Mouse (Mus musculus) limb, embryonic 10.5 days (tissue): ENCODE measurements around the gene Wdr1. TPM values are rescaled to one million over a fixed set of nuclear protein-coding genes. Genes with fewer than 3 reads are reported as not detected.

Source experiments
- DNase-seq: peaks from one replicate; pipeline ENCODE4 v3.0.0-alpha.2; 2017; ENCODE audit warnings: low spot score
- H3K27ac ChIP-seq: fragments of 300-500 bp; sonication (generic); 2 replicates; pipeline ENCODE4 v1.5.1; 2016; ENCODE audit warnings: mild to moderate bottlenecking
- H3K27me3 ChIP-seq: fragments of 300-500 bp; sonication (generic); 2 replicates; pipeline ENCODE4 v1.6.1; 2016; ENCODE audit warnings: low read depth, mild to moderate bottlenecking; ENCODE audit not compliant: poor library complexity, severe bottlenecking
- H3K36me3 ChIP-seq: fragments of 300-500 bp; sonication (generic); 2 replicates; pipeline ENCODE4 v1.6.1; 2016; ENCODE audit warnings: mild to moderate bottlenecking, moderate library complexity
- H3K4me1 ChIP-seq: fragments of 300-500 bp; sonication (generic); 2 replicates; pipeline ENCODE4 v1.6.1; 2016
- H3K4me3 ChIP-seq: fragments of 300-500 bp; sonication (generic); 2 replicates; pipeline ENCODE4 v1.5.1; 2016; ENCODE audit warnings: mild to moderate bottlenecking, moderate library complexity
- H3K9me3 ChIP-seq: fragments of 300-500 bp; sonication (generic); replicated peaks from 2 replicates; pipeline ENCODE4 v1.6.1; 2016; ENCODE audit warnings: mild to moderate bottlenecking
- WGBS: fragments of 180-500 bp; shearing (Covaris S2); methylation state at CpG from one replicate; pipeline ENCODE4 v1.1.7; 2016; 5-methylcytosine and 5-hydroxymethylcytosine counted together
- polyA plus RNA-seq: library from polyadenylated mRNA; unstranded; fragments of >200 nt; fragmentation: Nextera tagmentation; extraction: Ambion mirVana; gene quantifications from 2 replicates; pipeline ENCODE4 v1.2.1, GENCODE M21; 2016

Wdr1 gene
- polyA plus RNA-seq, 1 experiment from 2014 or later = 214 TPM

- Histone ChIP-seq H3K27me3 (no peaks in the 10 kb centered on the region), H3K4me1 (peaks cover 6% of the 10 kb centered on the region), H3K4me3 (no peak within 1 kb of the TSS), H3K36me3 (no peaks in the 10 kb centered on the region), H3K9me3 (no peaks in the 10 kb centered on the region), H3K27ac (no peak within 1 kb of the TSS)
- no peak for DNase-seq
- 93% methylated on average over 4 of the region's 4 CpGs for WGBS
These were observed 60.0 kb downstream of the Wdr1 start, which contains the start of gene Slc2a9 for GRCm38 (mm10) chr5:38502992-38503391. Gene Slc2a9, minus strand, starts transcription at chr5:38503143.

GRCm38 (mm10) chr5:38500043-38500442 lies 63.0 kb downstream of the Wdr1 start:
- DNase-seq = no peak
- Histone ChIP-seq H3K36me3 (no peaks in the 10 kb centered on the region), H3K27me3 (no peaks in the 10 kb centered on the region), H3K9me3 (no peaks in the 10 kb centered on the region), H3K4me3 (no peak overlapping the region), H3K27ac (no peak overlapping the region), H3K4me1 (peaks cover 2% of the 10 kb centered on the region)
- 91% methylated on average over 8 of the region's 8 CpGs for WGBS

GRCm38 (mm10) chr5:38499316-38499811 lies 63.7 kb downstream of the Wdr1 start:
- H3K9me3 ChIP-seq = no peaks in the 10 kb centered on the region
- no peak overlapping the region for H3K27ac ChIP-seq
- H3K4me1 ChIP-seq = no peaks in the 10 kb centered on the region; the same call in 1 of the 2 replicates
- H3K4me3 ChIP-seq = no peak overlapping the region
- H3K27me3 ChIP-seq = no peaks in the 10 kb centered on the region
- WGBS = 86% methylated on average over 7 of the region's 7 CpGs
- no peaks in the 10 kb centered on the region for H3K36me3 ChIP-seq
- no peak for DNase-seq

GRCm38 (mm10) chr5:38498479-38498878 lies 64.5 kb downstream of the Wdr1 start:
- Histone ChIP-seq H3K9me3 (no peaks in the 10 kb centered on the region), H3K4me1 (no peaks in the 10 kb centered on the region), H3K36me3 (no peaks in the 10 kb centered on the region), H3K27ac (no peak overlapping the region), H3K27me3 (no peaks in the 10 kb centered on the region), H3K4me3 (no peak overlapping the region)
- DNase-seq = no peak
- WGBS = 81% methylated on average over 5 of the region's 5 CpGs

GRCm38 (mm10) chr5:38496491-38497057 lies 66.4 kb downstream of the Wdr1 start:
- Histone ChIP-seq H3K9me3 (no peaks in the 10 kb centered on the region), H3K4me1 (no peaks in the 10 kb centered on the region), H3K36me3 (no peaks in the 10 kb centered on the region), H3K4me3 (no peak overlapping the region), H3K27ac (no peak overlapping the region), H3K27me3 (no peaks in the 10 kb centered on the region)
- 88% methylated on average over 8 of the region's 8 CpGs for WGBS
- DNase-seq = no peak

GRCm38 (mm10) chr5:38493890-38494289 lies 69.1 kb downstream of the Wdr1 start:
- no peaks in the 10 kb centered on the region for H3K4me1 ChIP-seq
- no peaks in the 10 kb centered on the region for H3K36me3 ChIP-seq
- DNase-seq = no peak
- H3K27ac ChIP-seq = no peak overlapping the region
- no peak overlapping the region for H3K4me3 ChIP-seq
- no peaks in the 10 kb centered on the region for H3K9me3 ChIP-seq
- WGBS = 94% methylated on average over 6 of the region's 6 CpGs
- no peaks in the 10 kb centered on the region for H3K27me3 ChIP-seq

GRCm38 (mm10) chr5:38491763-38492162 lies 71.3 kb downstream of the Wdr1 start:
- Histone ChIP-seq H3K4me1 (no peaks in the 10 kb centered on the region), H3K27ac (no peak overlapping the region), H3K36me3 (no peaks in the 10 kb centered on the region), H3K9me3 (no peaks in the 10 kb centered on the region), H3K4me3 (no peak overlapping the region), H3K27me3 (no peaks in the 10 kb centered on the region)
- WGBS = 86% methylated on average over 8 of the region's 8 CpGs
- DNase-seq = no peak

- H3K4me1 ChIP-seq = 0 out of 2 replicates have a peak, but pooled peaks cover 1% of the 10 kb centered on the region
- no peaks in the 10 kb centered on the region for H3K36me3 ChIP-seq
- 94% methylated on average over 4 of the region's 4 CpGs for WGBS
- H3K27me3 ChIP-seq = no peaks in the 10 kb centered on the region
- H3K9me3 ChIP-seq = no peaks in the 10 kb centered on the region
- no peak overlapping the region for H3K4me3 ChIP-seq
- H3K27ac ChIP-seq = no peak overlapping the region
- no peak for DNase-seq
These were observed 73.3 kb downstream of the Wdr1 start for GRCm38 (mm10) chr5:38489739-38490138.

GRCm38 (mm10) chr5:38488673-38489615 lies 74.1 kb downstream of the Wdr1 start:
- WGBS = 87% methylated on average over 20 of the region's 20 CpGs
- Histone ChIP-seq H3K4me1 (peaks cover 7% of the 10 kb centered on the region; the same call in 1 of the 2 replicates), H3K27ac (no peak overlapping the region), H3K4me3 (no peak overlapping the region), H3K36me3 (no peaks in the 10 kb centered on the region), H3K9me3 (no peaks in the 10 kb centered on the region), H3K27me3 (no peaks in the 10 kb centered on the region)
- no peak for DNase-seq

- H3K9me3 ChIP-seq = no peaks in the 10 kb centered on the region
- no peaks in the 10 kb centered on the region for H3K36me3 ChIP-seq
- H3K4me3 ChIP-seq = no peak overlapping the region
- no peak overlapping the region for H3K27ac ChIP-seq
- no peaks in the 10 kb centered on the region for H3K27me3 ChIP-seq
- peaks cover 10% of the 10 kb centered on the region; the same call in 1 of the 2 replicates for H3K4me1 ChIP-seq
- DNase-seq = no peak
- 56% methylated on average over 6 of the region's 6 CpGs for WGBS
These were observed 75.0 kb downstream of the Wdr1 start for GRCm38 (mm10) chr5:38488026-38488425.

- Histone ChIP-seq H3K27ac (no peak overlapping the region), H3K4me1 (peaks cover 10% of the 10 kb centered on the region; the same call in 1 of the 2 replicates), H3K27me3 (no peaks in the 10 kb centered on the region), H3K36me3 (no peaks in the 10 kb centered on the region), H3K4me3 (no peak overlapping the region), H3K9me3 (no peaks in the 10 kb centered on the region)
- DNase-seq = no peak
- 86% methylated on average over 4 of the region's 4 CpGs for WGBS
These were observed 75.8 kb downstream of the Wdr1 start for GRCm38 (mm10) chr5:38487247-38487646.

- Histone ChIP-seq H3K4me1 (peaks cover 19% of the 10 kb centered on the region), H3K27ac (no peak overlapping the region), H3K4me3 (no peak overlapping the region), H3K27me3 (no peaks in the 10 kb centered on the region), H3K36me3 (no peaks in the 10 kb centered on the region), H3K9me3 (no peaks in the 10 kb centered on the region)
- DNase-seq = no peak
- WGBS = 71% methylated on average over 4 of the region's 4 CpGs
These were observed 77.1 kb downstream of the Wdr1 start for GRCm38 (mm10) chr5:38485946-38486345.

GRCm38 (mm10) chr5:38483518-38484110 lies 79.4 kb downstream of the Wdr1 start:
- H3K4me3 ChIP-seq = no peak overlapping the region
- 64% methylated on average over 7 of the region's 7 CpGs for WGBS
- no peaks in the 10 kb centered on the region for H3K27me3 ChIP-seq
- H3K4me1 ChIP-seq = peaks cover 39% of the 10 kb centered on the region
- H3K9me3 ChIP-seq = no peaks in the 10 kb centered on the region
- no peak overlapping the region for H3K27ac ChIP-seq
- H3K36me3 ChIP-seq = no peaks in the 10 kb centered on the region
- DNase-seq = no peak
